Mouse (Mus musculus): ENCODE measurements around the gene Hoxc10.

Hoxc10 gene

GRCm38 (mm10) chr15:102942739-102943467 is 23.7 kb upstream of the Hoxc10 start:
- intact Hi-C loops (cut with DNase I), result loop anchor here (10.0 kb wide), 1 partner anchor 158 kb away; no protein-coding TSS in a partner anchor

GRCm38 (mm10) chr15:102943468-102943813 is 23.2 kb upstream of the Hoxc10 start:
- intact Hi-C loops (cut with DNase I), result loop anchor here (10.0 kb wide), 1 partner anchor 159 kb away; no protein-coding TSS in a partner anchor

DNA sequence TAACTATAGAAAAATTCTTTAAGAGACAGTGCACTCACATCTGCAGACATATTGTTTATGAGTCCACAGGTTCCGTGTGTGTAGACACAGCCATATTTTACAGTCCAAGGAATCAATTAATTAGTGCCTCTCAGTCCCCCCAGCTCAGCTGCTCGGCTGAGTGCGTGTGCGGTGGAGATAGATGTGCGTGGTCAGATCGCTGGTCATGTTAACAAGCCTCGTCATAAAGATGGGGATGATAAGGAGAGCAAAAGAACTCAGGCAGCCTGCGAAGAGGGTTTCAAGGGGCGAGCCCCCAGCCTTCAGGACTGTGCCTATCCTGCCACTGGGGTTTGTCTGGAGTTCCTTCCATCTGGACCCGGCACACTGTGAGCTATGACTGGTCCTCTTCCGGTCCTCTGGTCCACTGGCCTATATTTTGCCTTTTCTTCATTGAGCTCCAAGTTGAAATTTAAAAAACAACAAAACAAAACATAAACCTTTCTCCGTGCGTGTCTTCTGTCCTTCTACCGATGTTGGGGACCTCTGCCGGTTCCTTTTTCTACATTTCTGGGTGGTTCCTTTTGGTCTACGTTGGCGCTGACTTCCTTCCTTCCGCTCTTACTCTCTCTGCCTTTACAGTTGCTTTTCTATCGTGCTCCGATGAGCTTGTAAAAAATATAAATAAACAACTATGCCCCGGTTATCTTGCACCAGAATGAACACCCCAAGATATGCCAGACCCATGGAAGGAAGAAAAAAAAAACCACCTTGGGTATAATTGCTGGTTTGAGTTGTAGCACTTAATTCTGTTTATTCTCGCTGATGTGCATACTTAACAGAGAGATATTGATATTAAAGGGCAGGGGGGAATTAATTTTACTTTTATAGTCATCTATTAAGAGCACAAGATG is 21.2 kb upstream of the Hoxc10 start:
- intact Hi-C loops (cut with DNase I), result loop anchor here (10.0 kb wide), 1 partner anchor 161 kb away; no protein-coding TSS in a partner anchor

- intact Hi-C loops (cut with DNase I), result loop anchor here (10.0 kb wide), 1 partner anchor 162 kb away; no protein-coding TSS in a partner anchor
Observed at GRCm38 (mm10) chr15:102947276-102947675, 19.3 kb upstream of the Hoxc10 start.

DNA sequence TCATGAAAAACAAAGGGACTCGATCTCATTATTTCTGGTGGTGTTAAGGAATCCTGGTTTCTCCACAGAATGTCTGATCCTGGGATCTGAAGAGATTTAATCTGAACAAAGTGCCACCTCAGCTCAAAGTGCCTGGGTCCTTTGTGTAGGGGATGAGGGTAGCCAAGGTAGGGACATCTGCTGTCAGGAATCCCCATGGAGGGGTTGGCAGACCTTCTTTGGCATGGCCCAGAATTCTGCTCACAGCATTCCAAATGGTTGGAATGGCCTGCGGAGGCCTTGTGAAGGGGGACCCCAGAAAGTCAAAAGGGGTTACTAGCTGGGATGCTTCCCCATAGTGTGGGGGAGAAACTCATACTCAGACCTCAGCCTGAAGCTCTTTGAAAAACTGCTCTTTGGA is 17.8 kb upstream of the Hoxc10 start:
- intact Hi-C loops (cut with DNase I), result loop anchor here (10.0 kb wide), 1 partner anchor 164 kb away; no protein-coding TSS in a partner anchor

DNA sequence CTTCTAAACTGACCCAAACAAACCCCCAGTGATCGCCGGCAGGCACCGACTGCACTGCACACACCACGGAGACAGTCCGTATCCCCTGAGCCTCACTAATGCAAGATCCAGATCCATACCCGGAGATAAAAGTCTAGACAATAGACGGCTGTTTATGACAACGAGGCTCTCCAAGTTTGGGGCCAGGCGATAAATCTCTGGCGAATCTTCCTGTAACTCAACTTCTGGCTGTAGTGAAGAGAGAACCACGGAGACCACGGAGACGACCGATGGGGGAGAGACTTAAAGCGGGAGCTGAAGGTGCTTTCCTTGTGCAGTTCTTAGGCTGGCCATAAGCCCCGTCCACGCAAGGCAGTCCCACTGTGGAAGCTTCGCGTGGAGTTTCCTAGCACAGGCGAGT is 16.9 kb upstream of the Hoxc10 start:
- intact Hi-C loops (cut with DNase I), result loop anchor here (10.0 kb wide), 1 partner anchor 165 kb away; no protein-coding TSS in a partner anchor

DNA sequence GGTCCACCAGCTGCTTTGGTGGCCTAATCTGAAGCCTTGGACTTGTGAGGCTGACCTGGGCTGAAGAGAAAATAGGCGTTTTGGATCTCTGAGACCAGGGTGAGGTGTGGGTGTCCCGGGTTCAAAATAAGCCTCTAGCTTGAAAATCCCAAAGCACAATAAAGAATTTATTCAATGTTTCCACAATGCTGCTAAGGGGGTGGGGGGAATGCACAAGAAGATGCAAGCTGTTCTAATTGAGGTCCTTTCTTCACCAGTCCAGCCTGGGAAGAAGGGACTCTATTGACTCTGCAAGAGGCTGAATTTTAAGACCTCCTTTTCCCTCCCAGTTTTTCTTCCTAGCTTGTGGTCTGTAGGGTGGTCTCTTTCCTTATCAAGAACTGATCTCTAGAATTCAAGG is 15.7 kb upstream of the Hoxc10 start:
- intact Hi-C loops (cut with DNase I), result no loop called here

- intact Hi-C loops (cut with DNase I), result no loop called here
Observed at GRCm38 (mm10) chr15:102953561-102953960, 13.0 kb upstream of the Hoxc10 start.

- intact Hi-C loops (cut with DNase I), result no loop called here
Observed at GRCm38 (mm10) chr15:102954192-102955006, 12.2 kb upstream of the Hoxc10 start, which contains the start of gene Hoxc11. TSS of gene Hoxc11 (plus strand) at chr15:102954427.

GRCm38 (mm10) chr15:102955007-102955382 is 11.6 kb upstream of the Hoxc10 start:
- intact Hi-C loops (cut with DNase I), result no loop called here

DNA sequence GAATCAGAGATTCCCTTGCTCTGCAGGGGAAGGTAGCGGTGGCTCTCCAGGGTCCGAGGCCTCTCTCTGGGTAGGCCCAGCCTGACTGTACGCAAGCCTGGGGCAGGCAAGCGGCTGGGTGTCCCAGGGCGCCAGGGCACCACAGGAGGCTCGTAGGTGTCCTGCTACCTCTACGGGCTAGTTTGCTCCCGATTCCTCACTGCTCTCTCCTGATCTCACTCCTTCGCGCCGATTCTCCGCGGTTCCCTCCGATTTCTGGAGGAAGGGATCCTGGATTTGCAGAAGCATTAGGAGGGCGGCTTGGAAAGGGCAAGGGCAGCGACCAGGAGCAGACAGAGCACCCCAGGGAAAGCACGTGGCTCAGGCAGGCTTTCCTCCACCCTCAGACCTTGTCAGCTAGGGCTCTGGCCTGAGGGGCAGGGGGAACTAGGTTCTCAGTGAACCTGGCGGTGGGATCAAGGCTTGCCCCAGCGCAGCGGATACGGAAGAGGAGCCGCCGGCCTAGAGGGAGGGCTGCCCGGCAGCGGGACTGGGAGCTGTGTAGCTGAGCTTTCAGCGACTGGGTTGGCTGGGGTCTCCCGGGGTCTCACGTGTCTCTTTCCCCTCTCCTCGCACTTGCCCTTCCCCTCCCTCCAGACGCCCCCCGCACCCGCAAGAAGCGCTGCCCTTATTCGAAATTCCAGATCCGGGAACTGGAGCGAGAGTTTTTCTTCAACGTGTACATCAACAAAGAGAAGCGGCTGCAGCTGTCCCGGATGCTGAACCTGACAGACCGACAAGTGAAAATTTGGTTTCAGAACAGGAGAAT is 10.6 kb upstream of the Hoxc10 start:
- intact Hi-C loops (cut with DNase I), result no loop called here

GRCm38 (mm10) chr15:102956906-102957305 is 9.7 kb upstream of the Hoxc10 start:
- intact Hi-C loops (cut with DNase I), result no loop called here

- intact Hi-C loops (cut with DNase I), result no loop called here
Observed at GRCm38 (mm10) chr15:102959663-102960191, 6.9 kb upstream of the Hoxc10 start.

- intact Hi-C loops (cut with DNase I), result no loop called here
Observed at GRCm38 (mm10) chr15:102961728-102962127, 4.9 kb upstream of the Hoxc10 start.

- intact Hi-C loops (cut with DNase I), result no loop called here
Observed at GRCm38 (mm10) chr15:102962492-102962891, 4.1 kb upstream of the Hoxc10 start.

DNA sequence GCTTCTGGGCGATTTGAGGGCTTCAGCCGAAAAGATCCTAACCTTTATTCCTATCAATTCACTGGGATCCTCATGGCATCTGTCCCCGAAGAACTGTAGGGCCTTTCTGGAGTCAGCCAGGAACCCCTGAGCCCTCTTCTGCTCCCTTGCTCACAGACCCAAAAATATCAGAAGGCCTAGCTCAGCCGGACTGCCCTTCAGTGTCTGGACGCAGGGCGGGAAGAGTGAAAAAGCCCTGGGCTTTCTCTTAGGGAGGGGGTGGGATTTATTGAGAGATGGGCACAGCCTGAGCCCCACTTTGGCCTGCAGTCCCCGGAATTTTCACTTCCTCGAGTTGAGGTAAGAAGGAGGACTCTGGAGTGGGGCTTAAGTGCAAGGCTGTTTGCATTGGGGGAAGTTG is 3.3 kb upstream of the Hoxc10 start:
- intact Hi-C loops (cut with DNase I), result no loop called here

GRCm38 (mm10) chr15:102963671-102964640 is 2.6 kb upstream of the Hoxc10 start:
- intact Hi-C loops (cut with DNase I), result no loop called here

DNA sequence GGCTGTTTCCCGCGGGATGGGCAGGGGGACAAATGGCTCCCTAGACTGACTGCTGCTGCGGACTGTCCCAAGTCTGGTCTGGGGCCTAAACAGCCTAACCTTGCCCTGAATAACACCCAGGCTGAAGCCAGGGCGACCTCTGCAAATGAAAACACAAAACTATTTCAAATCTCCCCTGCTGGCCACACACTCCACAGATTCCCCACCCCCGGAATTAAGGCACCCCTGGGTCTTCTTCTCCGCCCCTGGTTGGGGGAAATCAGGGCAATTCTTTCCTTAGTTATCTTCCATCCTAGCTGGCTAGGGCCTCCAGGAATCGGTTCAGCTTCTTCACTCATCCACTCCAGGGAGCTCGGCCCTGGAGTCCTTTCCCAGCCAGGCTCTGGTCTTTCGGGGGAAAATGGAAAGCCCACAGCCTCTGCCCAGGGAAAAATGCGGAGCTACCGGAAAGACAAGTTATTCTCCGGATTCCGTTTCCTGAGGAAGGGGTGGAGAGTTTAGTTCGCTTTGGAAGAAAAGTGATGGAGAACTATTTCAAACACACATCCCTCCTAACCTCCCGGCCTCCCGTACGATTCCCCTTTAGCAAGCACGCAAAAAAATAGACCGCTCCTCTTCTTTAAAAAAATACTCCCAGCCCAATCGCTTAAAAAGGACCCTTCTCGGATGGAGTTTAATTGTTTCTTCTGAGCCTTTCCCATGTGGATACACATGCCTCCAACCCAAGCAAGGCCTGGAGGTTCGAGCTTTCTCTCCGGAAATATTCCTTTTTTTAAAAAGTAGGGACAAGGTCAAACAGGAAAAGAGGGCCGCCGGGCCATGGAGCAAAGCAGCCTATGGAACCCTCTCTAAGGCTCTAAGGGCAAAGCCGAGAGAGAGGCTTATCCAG is 1.3 kb upstream of the Hoxc10 start:
- intact Hi-C loops (cut with DNase I), result loop anchor here (5.0 kb wide), 1 partner anchor 212 kb away; no protein-coding TSS in a partner anchor

Data from adrenal gland (tissue).